Mouse (Mus musculus): ENCODE results near the gene Magoh.

Magoh gene

DNA sequence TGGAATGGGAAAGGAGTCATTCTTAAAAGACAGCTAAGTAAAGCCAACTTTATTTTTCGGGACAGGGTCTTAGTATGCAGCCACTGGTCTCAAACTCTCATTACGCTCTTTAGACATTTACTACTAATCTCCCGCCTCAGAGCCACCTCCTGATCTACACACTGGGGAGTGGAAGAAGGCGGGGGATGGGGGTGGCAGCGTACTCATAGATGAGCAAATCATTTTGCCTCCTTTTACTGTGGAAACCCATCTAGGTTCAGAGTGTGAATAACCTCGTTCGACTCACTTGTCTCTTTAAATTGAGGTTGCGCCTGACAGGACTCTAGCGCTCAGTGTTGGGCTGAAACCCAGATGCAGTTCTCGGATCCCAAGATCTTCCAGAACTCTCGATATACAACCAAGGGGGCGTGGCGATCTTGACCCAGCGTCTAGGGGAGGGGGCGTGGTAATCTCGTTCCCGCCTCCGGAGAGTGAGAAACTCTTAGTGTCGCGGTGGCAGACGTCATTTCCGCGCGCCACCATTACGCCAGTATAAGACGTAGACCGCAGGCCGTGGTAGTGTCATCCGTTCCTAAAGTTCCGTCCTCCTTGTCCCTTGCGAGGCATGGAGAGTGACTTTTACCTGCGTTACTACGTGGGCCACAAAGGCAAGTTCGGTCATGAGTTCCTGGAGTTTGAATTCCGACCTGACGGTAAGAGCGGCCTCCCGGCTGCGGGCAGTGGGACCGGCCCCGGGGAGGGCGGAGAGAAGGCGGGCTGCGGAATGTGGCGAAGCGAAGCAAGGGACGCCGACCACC, at the start of gene Magoh:
TSS of gene Magoh (plus strand) at position 502 of the 797 bp plus-strand sequence.
- in situ Hi-C loops (cut with MboI, MseI): loop anchor here in 1 of 2 experiments (5.0 kb wide), 1 partner anchor 698 kb away; the partner anchor contains the start of genes Orc1 and Prpf38a

DNA sequence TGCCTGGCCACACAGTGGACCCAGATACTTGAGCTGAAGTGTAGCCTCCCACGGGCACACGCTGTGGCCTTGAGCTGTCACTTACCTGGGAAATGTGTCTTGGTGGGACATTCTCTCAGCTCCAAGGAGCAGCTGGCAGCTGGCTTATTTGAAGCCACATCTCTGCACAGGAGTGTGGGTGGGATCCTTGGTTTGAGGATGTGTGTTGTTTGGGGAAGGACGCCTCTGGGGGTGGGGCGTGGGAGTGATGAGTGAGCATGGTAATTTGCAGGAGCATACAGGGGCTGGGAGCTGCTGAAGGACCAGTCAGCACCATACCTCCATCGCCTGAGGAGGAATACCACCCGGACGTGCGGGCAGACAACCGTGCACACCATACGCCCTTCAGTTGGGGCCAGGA, 49.4 kb upstream of the Magoh start:
- in situ Hi-C loops (cut with MboI, MseI): no loop called here

DNA sequence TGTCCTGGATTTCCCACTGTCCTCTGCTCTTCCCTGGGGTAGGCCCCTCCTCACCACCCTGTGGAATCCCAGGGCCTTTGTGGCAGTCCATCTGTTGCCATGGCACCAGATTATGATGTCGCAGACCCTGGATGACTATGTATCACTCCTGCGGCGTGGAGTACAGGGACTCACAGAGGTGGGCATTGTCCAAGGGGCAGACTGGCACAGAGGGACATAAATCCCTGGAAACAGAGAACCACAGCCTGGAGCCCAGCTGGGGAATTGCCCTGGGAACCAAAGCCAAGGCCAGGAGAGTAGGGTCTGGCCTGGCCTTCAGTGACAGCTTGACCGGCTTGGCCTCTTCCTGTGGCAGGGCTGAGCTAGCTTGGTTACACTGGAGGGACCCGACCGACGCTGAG, 48.7 kb upstream of the Magoh start:
- in situ Hi-C loops (cut with MboI, MseI): no loop called here

GRCm38 (mm10) chr4:107831678-107832077, 47.9 kb upstream of the Magoh start:
- in situ Hi-C loops (cut with MboI, MseI): no loop called here

DNA sequence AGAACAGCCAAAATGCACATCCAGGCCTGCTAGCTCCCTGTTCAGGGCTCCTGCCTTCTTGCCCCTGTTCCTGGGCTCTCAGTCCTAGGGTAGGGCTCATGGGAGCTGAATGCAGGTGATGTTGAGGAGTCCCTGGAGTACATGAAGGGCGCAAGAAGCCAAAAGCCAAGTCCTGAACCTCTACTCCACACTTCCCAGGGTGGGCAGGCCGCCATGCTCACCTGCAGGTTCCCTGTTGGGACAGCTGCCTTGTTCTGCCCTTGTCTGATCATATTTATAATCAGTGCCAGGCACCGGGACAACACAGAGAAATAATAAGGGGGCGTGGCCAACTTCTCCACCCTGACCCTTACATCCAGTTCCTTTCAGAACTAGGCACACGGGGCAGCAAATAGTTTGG, 46.0 kb upstream of the Magoh start:
- in situ Hi-C loops (cut with MboI, MseI): no loop called here

DNA sequence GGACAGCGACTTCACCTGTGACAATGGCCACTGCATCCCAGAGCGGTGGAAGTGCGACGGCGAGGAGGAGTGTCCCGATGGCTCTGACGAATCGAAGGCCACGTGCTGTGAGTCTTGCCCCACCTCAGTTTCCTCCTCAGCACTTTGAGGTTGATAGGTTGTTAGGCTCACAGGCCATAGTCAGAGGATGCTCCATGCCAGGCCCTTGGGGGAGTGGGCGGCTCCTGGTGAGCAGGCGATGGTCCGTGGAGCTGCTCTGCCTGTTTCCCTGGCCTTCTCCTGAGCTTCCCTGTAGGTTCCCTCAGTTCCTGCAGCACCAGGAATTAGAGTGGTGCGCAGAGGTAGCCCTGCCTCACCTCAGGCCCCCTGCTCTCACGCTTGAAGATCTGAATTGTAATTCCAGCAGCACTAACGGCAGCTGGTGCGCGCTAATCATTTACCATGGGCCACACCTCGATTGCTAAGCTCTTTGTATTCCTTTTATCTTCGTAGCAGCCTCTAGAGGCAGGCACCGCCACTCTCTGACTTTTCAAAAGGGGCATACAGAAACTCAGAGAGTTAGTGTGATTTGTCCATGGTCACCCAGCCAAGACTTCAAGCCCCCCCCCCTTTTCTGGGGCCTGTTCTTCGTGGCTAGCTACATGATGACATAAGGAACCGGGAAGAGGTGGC, 44.8 kb upstream of the Magoh start:
- in situ Hi-C loops (cut with MboI, MseI): no loop called here

- in situ Hi-C loops (cut with MboI, MseI): no loop called here
Measured at GRCm38 (mm10) chr4:107835508-107835909, 44.0 kb upstream of the Magoh start.

DNA sequence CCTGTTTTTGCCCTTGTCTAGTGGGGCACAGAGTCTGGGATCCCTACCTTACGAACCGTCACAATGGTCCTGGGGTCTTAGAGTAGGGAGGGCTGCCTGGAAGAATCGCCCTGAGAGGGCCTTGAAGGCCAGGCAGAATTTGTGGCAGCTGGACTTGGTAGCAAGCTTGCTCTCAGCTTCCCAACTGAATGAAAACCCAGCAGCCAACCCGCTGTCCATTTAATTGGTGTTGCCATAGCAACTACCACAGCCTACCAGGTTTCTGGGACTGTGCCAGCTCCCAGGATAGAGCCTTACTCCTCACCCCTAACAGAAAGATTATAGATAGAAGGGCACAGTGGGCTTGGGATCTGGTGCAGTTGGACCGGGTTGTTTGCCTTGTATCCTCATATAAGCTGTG, 42.8 kb upstream of the Magoh start:
- in situ Hi-C loops (cut with MboI, MseI): no loop called here

- in situ Hi-C loops (cut with MboI, MseI): no loop called here
Measured at GRCm38 (mm10) chr4:107837910-107838309, 41.6 kb upstream of the Magoh start.

DNA sequence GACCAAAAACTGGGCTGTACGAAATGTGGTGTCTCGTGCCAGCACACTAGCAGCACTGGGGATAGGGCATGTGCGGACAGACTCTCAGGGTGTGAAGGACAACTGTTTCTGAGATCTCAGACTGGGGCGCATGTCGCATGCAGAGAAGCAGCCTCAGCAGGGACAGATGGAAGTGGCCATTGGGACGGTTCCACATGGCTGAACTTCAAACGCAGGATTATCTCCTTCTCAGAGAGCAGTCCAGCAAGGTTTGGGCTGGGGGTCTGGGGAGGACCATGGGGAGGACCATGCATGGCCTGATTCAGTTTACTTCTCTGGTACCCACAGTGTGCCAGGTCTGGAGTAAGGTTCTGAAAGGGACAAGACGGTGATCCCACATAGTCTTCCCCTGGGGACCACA, 35.9 kb upstream of the Magoh start:
- in situ Hi-C loops (cut with MboI, MseI): loop anchor here in 1 of 2 experiments (5.0 kb wide), 1 partner anchor 111 kb away; no protein-coding TSS in a partner anchor

- in situ Hi-C loops (cut with MboI, MseI): loop anchor here (5.0 kb wide), 2 partner anchors 108 to 113 kb away; no protein-coding TSS in a partner anchor
Measured at GRCm38 (mm10) chr4:107844971-107845370, 34.6 kb upstream of the Magoh start.

DNA sequence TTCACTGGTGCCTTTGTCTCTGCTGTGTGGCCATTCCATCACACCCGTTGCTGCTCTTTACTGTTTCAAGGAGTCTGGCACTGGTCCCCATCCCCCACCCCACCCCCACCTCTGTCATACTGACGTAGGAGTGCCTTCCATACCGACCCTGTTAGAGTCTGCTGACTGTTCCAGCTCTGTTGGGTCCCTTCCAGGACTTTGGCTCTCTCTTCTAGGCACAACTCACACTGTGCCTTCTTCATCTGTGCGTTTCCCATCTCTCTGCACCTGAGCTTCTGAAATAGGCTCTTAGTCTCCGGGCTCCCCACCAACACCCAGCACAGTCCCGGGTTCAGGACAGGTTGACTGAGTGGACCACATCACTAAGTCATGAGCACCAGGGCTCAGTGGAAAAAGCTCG, 32.8 kb upstream of the Magoh start:
- in situ Hi-C loops (cut with MboI, MseI): loop anchor here in 1 of 2 experiments (5.0 kb wide), 1 partner anchor 109 kb away; no protein-coding TSS in a partner anchor

DNA sequence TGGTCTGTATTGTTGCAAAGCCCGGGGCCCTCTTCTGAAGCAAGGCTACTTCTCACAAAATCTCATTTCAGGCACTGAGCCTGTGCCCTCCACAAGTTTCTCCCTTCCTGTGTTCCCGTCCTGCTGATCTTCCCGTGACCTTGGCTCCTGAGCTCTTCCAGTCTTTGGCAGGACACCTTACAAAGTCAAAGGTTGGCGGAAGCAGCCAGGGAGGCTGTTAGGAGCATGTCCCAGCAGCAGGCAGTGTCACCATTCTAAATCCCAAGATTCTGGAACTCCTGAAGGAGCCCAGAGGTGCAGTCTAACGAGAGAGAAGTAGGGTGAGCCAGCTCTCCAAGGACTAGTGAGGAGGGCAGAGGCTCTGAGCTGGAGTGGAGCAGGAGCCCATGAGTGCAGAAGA, 31.0 kb upstream of the Magoh start:
- in situ Hi-C loops (cut with MboI, MseI): loop anchor here in 1 of 2 experiments (5.0 kb wide), 1 partner anchor 111 kb away; no protein-coding TSS in a partner anchor

GRCm38 (mm10) chr4:107849621-107850020, 29.9 kb upstream of the Magoh start:
- in situ Hi-C loops (cut with MboI, MseI): loop anchor here in 1 of 2 experiments (5.0 kb wide), 1 partner anchor 112 kb away; no protein-coding TSS in a partner anchor

DNA sequence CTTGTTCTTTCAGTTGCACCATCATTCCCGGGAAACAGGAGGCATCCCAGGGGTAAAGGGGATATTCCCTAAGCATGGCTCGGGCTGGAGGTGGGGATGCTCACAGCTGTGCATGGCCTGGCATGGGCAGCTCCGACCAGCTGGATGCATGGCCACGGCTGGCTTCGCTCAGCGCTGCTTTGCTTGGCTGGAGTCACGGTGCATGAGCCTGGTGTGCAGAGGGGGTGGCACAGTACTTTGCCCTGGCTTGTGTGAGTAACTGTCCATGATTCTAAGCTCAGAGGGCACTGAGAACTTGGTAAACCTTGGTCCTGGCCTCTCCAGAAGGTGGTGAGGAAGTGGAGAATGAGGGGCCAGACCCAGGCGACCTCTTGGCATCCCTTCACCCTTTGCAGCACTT, 29.5 kb upstream of the Magoh start:
- in situ Hi-C loops (cut with MboI, MseI): no loop called here

DNA sequence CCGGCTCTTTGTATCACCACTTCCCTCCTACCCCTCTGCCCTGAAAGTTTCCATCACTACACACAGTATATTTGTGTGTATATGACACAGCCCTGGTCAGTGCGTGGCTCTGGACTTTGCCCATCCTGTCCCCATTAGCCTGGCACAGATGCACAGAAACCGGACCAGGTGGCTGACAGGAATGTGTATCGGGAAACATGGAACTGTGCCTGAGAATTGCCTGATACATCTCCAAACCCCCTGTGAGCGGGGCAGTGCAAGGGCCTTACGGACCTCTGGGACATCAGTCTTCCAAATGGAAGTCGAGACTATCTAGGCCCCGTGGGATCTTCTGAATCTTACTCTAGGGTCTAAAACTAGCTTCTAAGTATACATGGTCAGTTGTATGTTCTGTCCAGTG, 26.2 kb upstream of the Magoh start:
- in situ Hi-C loops (cut with MboI, MseI): no loop called here

- in situ Hi-C loops (cut with MboI, MseI): no loop called here
Measured at GRCm38 (mm10) chr4:107853836-107854235, 25.7 kb upstream of the Magoh start.

DNA sequence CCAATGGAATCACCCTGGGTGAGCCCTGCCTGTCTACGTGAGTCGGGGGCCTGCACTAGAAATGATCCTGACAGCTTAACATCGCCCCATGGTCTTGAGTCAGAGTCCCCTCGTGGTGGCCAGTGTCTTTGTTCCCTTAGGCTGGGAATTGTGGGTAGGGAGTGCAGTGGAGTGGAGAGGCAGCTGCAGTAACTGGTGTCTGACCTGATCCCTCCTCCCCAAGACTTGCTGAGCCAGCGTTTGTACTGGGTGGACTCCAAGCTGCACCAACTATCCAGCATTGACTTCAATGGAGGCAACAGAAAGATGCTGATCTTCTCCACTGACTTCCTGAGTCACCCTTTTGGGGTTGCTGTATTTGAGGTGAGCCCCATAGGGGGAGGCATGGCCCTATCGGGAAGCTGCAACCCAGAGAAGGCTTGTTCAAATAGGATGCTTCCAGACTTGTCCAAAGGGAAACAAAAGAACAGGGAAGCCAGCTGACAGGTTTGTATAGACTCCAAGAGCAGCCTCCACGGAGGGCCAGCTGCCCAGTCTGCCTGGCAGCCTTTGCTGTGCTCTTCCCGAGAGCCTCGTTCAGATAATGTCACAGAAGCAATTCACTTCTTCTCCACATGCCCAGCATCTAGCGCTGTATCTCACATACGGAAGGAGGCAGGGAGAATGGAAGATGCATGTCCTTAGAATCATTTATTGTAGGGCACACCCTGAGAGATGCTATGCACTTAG, 22.4 kb upstream of the Magoh start:
- in situ Hi-C loops (cut with MboI, MseI): no loop called here

DNA sequence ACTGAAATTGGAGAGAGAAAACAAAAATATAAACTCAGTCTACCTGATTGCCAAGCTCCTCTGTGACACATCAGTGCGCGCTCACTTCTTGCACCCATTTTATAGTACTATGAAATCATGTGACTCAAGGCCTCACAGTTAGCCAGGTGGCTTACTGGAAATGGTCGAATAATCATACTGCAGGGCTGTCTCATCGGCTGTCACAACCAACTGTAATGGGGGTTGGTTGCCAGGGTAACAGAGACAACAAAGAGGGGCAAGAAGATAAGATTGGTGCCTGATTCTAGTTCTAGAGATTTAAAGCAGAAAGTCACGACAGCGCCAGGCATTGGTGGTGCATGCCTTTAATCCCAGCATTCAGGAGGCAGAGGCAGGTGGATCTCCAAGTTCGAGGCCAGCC, 20.6 kb upstream of the Magoh start:
- in situ Hi-C loops (cut with MboI, MseI): no loop called here

DNA sequence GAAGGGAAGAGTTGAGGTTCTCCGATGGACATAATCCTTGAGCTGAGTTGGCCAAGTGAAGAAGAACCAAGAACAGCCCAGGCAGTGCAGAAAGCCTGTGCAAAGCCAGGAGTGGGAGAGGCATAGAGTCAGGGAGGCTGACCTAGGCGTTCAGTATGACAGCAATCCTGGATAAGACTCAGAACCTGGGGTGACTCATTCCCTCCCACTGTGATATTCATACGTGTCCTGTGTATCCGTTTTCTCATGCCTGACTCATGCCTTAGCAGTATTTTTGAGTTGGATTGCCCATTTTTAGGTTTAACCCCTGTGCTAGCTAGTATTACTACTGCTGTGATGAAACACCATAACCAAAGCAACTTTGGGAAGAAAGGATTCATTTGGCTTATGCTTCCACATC, 14.7 kb upstream of the Magoh start:
- in situ Hi-C loops (cut with MboI, MseI): no loop called here

DNA sequence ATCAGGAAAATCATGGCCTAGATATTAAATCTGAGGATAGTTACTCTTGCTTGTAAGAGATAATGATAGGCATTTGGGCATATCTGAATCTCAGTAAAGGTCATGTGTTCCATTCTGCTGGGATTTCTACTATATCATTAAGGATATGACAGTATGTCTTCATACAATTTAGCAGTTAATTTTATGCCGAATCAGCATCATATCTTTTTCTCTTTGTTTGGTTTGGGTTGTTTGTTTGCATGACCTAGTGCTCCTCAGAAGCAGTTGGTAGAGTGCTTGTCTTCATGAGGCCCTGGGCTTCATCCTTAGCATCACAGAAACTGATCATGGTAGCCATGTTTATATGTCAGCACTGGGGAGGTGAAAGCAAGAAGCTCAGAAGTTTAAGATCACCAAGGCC, 2.1 kb downstream of the Magoh start:
- in situ Hi-C loops (cut with MboI, MseI): loop anchor here in 1 of 2 experiments (5.0 kb wide), 1 partner anchor 696 kb away; the partner anchor contains the start of genes Orc1 and Prpf38a

DNA sequence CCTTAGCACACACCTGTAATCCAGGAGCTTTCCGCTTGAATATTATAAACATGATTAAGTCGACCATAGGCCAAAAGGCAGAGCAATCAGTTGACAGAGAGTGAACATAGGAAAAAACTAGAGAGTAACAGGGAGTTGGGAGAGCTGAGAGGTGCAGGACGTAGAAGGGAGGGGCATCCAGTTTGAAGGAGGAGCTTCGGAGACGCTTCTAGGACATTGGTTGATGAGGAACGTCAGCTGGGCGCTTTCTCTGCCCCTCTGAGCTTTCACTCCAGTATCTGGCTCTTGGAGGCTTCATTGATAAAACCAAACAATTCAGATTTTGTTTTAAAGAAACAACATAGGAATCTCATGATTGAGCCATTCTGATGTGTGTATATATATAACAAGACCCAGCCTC, 6.8 kb downstream of the Magoh start:
- in situ Hi-C loops (cut with MboI, MseI): no loop called here
